Mouse (Mus musculus) E14TG2a.4 (cell line): ENCODE data around the gene Rassf8.

Experiments
- H3K27me3 ChIP-seq: 2 replicates; pipeline ENCODE4 v1.6.1; 2014; ENCODE audit warnings: low read length, control low read depth; ENCODE audit not compliant: insufficient read depth
- H3K36me3 ChIP-seq: 2 replicates; pipeline ENCODE4 v1.6.1; 2014; ENCODE audit warnings: low read length, control low read depth; ENCODE audit not compliant: insufficient read depth
- H3K4me1 ChIP-seq: replicated peaks from 2 replicates; pipeline ENCODE4 v1.6.1; 2014; ENCODE audit warnings: low read depth, low read length, control low read depth
- H3K4me3 ChIP-seq: replicated peaks from 2 replicates; pipeline ENCODE4 v1.5.1; 2014; ENCODE audit warnings: mild to moderate bottlenecking, low read length
- H3K9me3 ChIP-seq: 2 replicates; pipeline ENCODE4 v1.6.1; 2014; ENCODE audit warnings: low read length, control low read depth
- CTCF ChIP-seq: conservative IDR thresholded peaks from 2 replicates; pipeline ENCODE4 v1.5.1; 2014; ENCODE audit warnings: low read length
- NANOG ChIP-seq: IDR thresholded peaks from 2 replicates; pipeline ENCODE4 v1.6.1; 2014; ENCODE audit warnings: borderline replicate concordance, low read length, mixed read lengths
- POU5F1 ChIP-seq: IDR thresholded peaks from 2 replicates; pipeline ENCODE4 v1.6.1; 2014; ENCODE audit warnings: low read length, borderline replicate concordance

Rassf8 gene

DNA sequence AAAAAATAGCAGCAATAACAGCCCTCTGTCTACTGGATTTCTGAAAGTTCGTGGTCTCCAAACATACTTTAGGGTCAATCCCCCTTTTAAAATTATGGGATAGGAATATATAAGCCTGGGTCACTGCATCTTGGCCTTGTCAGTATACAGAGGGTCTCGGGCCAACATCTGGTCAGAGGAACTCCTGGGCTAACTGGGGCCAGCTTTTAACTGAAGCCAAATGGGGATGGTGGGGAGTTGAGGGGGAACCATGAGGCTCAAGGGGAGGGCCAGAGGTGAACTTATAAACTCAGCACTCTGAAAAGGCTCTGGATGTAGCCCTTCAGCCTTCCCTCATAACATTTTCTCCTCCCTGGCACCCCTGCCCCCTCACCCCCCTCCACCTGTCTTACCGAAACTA, 120.6 kb downstream of the Rassf8 start:
- no peaks in the 10 kb centered on the region for H3K9me3 ChIP-seq
- no peaks in the 10 kb centered on the region for H3K36me3 ChIP-seq
- peaks cover 32% of the 10 kb centered on the region for H3K4me1 ChIP-seq
- no peak for TF ChIP-seq POU5F1
- no peak for TF ChIP-seq CTCF
- no peak for TF ChIP-seq NANOG
- no peak overlapping the region; the same call in 1 of the 2 replicates for H3K4me3 ChIP-seq
- peaks cover 90% of the 10 kb centered on the region for H3K27me3 ChIP-seq
